Mouse (Mus musculus) brown adipose tissue, adult 24 weeks (tissue): Measurements from ENCODE around the gene Bcl7a. TPM values are rescaled to one million over a fixed set of nuclear protein-coding genes. Genes with fewer than 3 reads are reported as not detected.

Experiments
- H3K27ac ChIP-seq: fragments of 200-500 bp; replicated peaks from 2 replicates; pipeline ENCODE4 v1.5.1; 2012; ENCODE audit warnings: low read depth, mild to moderate bottlenecking, low read length
- H3K4me1 ChIP-seq: fragments of 200-500 bp; 2 replicates; pipeline ENCODE4 v1.6.1; 2012; ENCODE audit warnings: low read length, mixed read lengths; ENCODE audit not compliant: control insufficient read depth, insufficient read depth, insufficient read length
- H3K4me3 ChIP-seq: fragments of 200-500 bp; 2 replicates; pipeline ENCODE4 v1.5.1; 2012; ENCODE audit warnings: low read depth, mild to moderate bottlenecking, low read length, moderate library complexity; ENCODE audit not compliant: insufficient read depth
- polyA plus RNA-seq: library from polyadenylated mRNA; stranded (reverse); fragments of >200 nt; gene quantifications from 2 replicates; pipeline ENCODE4 v1.2.4, GENCODE M21; 2012; ENCODE audit not compliant: missing spikeins, insufficient read depth, insufficient read length

Bcl7a gene
- polyA plus RNA-seq, 1 experiment: 9.8 TPM

DNA sequence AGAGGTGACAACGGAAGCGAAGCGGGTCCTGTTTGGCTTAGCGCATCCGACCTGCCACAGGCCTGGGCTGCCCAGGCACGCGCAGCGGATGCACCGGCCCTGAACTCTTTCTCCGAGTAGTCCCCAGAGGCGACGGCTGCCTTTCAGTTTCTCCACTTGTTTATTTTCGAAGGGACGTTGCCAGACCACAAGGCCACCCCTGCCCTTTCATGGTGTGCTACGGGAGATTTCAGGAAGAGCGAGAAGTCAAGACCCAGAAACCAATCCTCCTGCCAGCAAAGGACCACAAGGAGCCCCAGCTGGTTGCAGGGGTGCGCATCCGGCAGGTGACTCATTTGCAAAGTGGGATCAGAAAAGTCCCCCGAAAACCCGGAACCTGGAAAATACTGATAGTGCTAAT lies 38.3 kb downstream of the Bcl7a start:
- Histone ChIP-seq H3K4me1 (peaks cover 8% of the 10 kb centered on the region; the same call in 1 of the 2 replicates), H3K27ac (0 out of 2 replicates have a peak overlapping the region, but pooled peaks have one; percentile 7), H3K4me3 (peak overlapping the region; percentile 34)

DNA sequence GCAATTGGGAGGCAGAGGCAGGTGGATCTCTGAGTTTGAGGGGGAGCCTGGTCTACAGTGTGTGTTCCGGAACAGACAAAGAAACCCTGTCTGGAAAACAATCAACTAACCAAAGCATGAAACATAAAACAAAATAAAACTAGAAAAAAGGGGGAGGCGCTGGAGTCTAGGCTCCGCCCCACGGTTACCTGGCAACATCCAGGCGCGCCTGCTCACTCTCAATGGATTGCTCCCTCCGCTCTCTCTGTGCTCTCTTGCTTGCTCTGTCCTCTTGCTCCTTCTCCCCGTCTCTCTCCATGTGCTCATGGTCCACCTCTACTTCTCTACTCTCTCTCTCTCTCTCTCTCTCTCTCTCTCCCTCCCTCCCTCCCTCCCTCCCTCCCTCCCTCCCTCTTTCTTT lies 39.1 kb downstream of the Bcl7a start:
- Histone ChIP-seq H3K27ac (no peak overlapping the region), H3K4me3 (no peak overlapping the region), H3K4me1 (peaks cover 5% of the 10 kb centered on the region; the same call in 1 of the 2 replicates)

- Histone ChIP-seq H3K27ac (no peak overlapping the region), H3K4me1 (peaks cover 3% of the 10 kb centered on the region; the same call in 1 of the 2 replicates), H3K4me3 (no peak overlapping the region)
These were observed 44.8 kb downstream of the Bcl7a start for GRCm38 (mm10) chr5:123388452-123388851.

DNA sequence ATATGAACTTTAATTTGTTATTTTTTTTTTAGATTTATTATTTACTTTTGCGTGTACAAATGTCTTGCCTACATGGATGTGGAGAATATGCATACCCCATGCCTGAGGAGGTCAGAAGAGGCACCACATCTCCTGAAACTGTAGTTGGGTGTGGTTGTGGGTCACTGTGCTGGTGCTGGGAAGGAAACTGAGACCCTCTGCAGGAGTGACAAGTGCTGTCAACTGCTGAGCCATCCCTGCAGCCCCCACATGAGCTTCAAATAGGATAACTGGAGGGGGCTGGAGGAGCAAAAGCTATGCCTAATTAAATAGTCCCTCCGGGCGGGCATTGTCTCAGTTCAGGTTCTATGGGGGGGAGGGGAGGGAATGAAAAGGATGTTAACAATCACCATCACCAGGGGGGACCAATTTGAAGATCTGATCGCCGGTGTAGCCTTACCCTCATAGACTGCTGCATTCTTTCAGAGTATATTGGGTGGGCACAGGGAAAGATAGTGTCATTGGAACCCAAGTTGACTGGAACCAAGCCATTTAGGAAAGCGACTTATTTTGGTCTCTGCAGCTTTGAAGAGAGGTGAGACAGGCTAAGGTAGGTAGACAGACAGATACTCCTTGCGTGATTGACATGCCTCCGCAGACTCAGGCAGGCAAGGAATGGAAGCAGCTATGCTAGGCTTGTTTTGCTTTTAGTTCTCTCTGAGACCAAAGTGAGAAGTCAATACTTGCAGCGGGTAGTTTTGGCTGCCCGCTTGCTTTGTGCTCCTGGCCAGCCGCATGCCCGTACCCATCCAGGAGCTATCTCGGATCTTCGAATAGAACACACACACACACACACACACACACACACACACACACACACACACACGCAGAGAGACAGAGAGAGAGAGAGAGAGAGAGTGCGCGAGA lies 47.2 kb downstream of the Bcl7a start:
- H3K4me1 ChIP-seq: peaks cover 7% of the 10 kb centered on the region; the same call in 1 of the 2 replicates
- peak overlapping the region; percentile 21 for H3K4me3 ChIP-seq
- H3K27ac ChIP-seq: no peak overlapping the region

DNA sequence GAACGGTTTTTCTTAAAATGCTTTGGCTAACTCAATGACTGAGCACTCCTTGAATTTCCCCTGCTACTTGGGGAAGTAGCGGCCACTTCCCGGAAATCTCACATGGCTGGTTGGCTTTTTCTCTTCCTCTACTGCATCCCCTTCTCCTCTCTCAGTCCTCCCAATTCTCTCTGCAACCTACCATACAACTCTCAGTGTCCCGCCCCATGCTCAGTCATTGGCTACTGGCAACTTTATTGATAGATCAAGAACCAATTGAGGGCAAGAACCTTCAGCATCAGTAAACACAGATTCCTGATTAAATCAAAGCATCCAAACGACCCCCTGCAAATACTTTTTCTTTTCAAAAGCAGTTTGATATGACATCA lies 47.8 kb downstream of the Bcl7a start:
- Histone ChIP-seq H3K27ac (no peak overlapping the region), H3K4me3 (peak overlapping the region; percentile 21), H3K4me1 (peaks cover 13% of the 10 kb centered on the region; the same call in 1 of the 2 replicates)

DNA sequence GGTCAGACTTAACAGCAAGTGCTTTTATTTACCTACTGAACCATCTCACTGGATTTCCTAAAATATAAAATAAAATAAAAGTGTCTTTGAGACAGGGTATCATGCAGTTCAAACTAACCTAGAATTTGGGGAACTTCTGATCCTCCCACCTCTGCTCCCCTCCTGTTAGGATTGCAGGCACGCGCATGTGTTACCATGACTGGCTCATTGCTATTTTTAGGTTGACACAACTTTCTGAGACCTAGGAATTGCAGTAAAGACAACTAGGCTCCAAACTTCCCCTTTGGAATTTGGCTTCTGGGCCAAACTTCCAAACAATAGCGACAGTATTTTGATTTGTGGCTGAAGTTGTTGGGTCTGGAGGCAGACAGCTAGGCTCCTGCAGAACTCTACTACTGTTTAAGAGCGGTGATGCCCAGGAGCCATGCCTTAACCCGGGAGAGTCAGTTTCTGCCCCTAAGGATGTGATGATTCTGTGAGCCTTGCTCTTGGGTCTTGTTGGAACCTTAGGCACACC lies 50.2 kb downstream of the Bcl7a start:
- Histone ChIP-seq H3K27ac (peak overlapping the region; percentile 46), H3K4me1 (peaks cover 17% of the 10 kb centered on the region; the same call in 1 of the 2 replicates), H3K4me3 (peak overlapping the region; percentile 31)

GRCm38 (mm10) chr5:123394303-123394956 lies 50.8 kb downstream of the Bcl7a start, which contains the start of gene Mlxip:
Gene Mlxip, plus strand, starts transcription at chr5:123394798.
- peaks cover 17% of the 10 kb centered on the region; the same call in 1 of the 2 replicates for H3K4me1 ChIP-seq
- H3K27ac ChIP-seq: peak within 1 kb of the TSS; percentile 82
- peak within 1 kb of the TSS; percentile 75 for H3K4me3 ChIP-seq

DNA sequence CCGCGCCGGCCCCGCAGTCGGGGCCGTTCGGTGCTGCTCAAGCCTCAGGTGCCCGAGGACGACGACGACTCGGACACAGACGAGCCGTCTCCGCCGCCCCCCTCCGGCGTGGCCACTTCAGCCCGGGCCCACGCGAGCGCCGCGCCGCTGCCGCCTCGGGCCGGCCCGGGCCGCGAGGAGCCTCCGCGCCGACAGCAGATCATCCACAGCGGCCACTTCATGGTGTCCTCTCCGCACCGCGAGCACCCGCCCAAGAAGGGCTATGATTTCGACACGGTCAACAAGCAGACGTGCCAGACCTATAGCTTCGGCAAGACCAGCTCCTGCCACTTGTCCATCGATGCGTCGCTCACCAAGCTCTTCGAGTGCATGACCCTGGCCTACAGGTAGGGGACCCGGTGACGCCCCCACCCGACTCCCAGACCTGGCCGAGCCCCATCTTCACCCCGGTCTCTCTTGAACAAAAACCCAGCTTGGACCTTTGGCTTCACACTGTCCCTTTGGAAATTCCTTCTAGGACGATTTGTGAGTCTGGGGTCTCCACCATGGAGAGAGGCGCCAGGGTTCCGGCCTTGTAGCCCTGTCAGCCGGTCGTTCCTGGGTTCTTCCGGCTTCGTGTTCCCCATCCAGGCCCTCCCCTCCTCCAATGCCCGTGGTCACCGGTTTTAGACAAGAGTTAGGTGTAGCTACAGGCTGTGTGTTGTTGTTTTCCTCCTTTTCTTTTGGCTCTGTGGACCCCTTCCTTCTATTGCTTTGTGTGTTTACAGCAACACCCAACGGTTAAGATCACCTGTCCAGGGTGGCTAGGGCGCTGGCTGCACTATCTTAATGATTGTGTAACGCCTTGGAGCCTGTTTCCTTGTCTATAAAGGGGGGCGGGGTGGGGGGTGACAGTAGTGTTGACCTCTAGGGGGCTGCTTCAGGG lies 51.6 kb downstream of the Bcl7a start:
- Histone ChIP-seq H3K27ac (peak overlapping the region; percentile 82), H3K4me3 (peak overlapping the region; percentile 75), H3K4me1 (peaks cover 17% of the 10 kb centered on the region; the same call in 1 of the 2 replicates)

DNA sequence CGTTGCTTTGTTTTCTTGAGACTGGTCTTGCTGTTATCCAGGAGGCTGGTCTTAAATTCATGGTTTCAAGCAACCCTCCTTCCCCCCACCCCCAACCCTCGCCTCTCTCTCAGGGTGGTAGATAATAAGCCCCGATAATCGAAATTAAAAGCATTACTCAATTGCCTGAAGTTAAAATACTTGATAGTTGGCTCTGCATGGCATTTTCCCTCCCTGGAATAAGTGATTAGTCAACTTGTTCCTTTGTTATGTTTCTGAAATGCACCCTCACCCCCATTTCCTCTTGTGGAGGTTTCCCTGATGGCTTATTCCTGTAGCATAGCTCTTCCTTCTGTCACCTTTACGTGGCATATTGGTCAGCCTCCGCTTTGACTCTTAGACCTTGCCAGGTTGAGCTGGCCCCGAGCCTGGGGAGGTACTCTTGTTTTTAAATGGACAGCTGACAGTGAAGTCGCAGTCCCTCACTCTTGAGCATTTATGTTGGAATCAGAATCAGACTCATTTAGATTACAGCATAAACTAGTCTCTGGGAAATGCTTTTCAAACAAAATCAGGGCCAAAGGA lies 53.3 kb downstream of the Bcl7a start:
- Histone ChIP-seq H3K4me3 (peak overlapping the region; percentile 75), H3K27ac (peak overlapping the region; percentile 82), H3K4me1 (peaks cover 17% of the 10 kb centered on the region; the same call in 1 of the 2 replicates)

DNA sequence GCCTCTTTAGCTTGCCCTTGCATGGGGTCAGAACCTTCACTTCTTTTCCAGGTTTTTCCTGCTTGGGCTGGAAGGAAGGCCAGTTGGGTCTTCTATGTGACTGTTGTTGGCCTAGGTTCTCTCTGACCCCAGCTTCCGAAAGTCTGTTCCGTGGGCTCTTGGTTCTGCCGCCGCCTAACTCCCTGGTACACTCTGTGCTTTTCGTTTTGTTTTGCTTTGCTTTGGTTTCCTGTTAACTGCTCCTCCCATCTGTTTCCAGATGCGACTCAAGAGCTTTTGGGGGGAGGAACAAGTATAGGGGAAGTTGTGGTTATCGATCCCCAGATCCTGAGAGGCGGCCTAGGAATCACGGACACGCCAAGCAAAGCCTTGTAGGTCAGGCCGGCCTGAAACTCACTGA lies 54.2 kb downstream of the Bcl7a start:
- Histone ChIP-seq H3K4me3 (peak overlapping the region; percentile 52), H3K4me1 (peaks cover 17% of the 10 kb centered on the region; the same call in 1 of the 2 replicates), H3K27ac (peak overlapping the region; percentile 87)

DNA sequence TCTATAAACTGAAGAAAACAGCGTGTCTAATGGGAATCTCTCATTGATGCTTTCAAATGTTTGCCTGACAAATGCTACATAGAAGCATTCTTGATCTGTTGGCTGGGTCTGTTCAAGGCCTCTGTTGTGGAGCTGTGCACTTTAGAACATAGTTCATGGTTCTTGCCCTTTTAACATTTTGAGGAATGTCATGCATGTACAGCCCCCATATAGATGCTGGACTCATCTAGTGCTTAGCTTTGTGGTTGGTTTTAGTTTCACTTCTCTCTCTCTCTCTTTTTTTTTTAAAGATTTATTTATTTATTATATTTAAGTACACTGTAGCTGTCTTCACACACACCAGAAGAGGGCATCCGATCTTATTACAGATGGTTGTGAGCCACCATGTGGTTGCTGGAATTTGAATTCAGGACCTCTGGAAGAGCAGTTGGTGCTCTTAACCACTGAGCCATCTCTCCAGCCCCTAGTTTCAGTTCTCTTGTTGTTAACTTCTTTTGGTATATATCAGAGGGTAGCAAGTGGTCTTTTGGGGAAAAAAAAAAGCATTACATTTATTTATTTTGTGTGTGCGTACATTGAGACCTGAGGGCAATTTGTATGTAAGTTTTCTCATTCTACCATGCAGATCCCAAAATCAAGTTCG lies 55.3 kb downstream of the Bcl7a start:
- H3K4me3 ChIP-seq: no peak overlapping the region
- H3K27ac ChIP-seq: no peak overlapping the region
- H3K4me1 ChIP-seq: peaks cover 14% of the 10 kb centered on the region; the same call in 1 of the 2 replicates

- no peak overlapping the region for H3K27ac ChIP-seq
- peaks cover 15% of the 10 kb centered on the region for H3K4me1 ChIP-seq
- no peak overlapping the region for H3K4me3 ChIP-seq
These were observed 60.8 kb downstream of the Bcl7a start for GRCm38 (mm10) chr5:123404480-123404879.

GRCm38 (mm10) chr5:123406952-123407351 lies 63.3 kb downstream of the Bcl7a start:
- no peak overlapping the region; the same call in 1 of the 2 replicates for H3K27ac ChIP-seq
- H3K4me1 ChIP-seq: peaks cover 18% of the 10 kb centered on the region
- no peak overlapping the region for H3K4me3 ChIP-seq

GRCm38 (mm10) chr5:123408176-123408575 lies 64.5 kb downstream of the Bcl7a start:
- peaks cover 22% of the 10 kb centered on the region for H3K4me1 ChIP-seq
- H3K27ac ChIP-seq: 0 out of 2 replicates have a peak overlapping the region, but pooled peaks have one; percentile 12

More at GRCm38 (mm10) chr5:123408176-123408575, 64.5 kb downstream of the Bcl7a start:
- no peak overlapping the region for H3K4me3 ChIP-seq
